Mouse (Mus musculus): ENCODE data around the gene Arx. TPM values are rescaled to one million over a fixed set of nuclear protein-coding genes. Genes with fewer than 3 reads are reported as not detected.

The Arx gene
- total RNA-seq (2021) = under 1 TPM; 0.21 to 0.24 TPM
- long read RNA-seq, experiment 1, partial matches to known transcripts = 1 of 1 reads
- long read RNA-seq, experiment 1, other reads (novel, unspliced or antisense) = 0 of 1 reads
- long read RNA-seq, experiment 2, partial matches to known transcripts = 0 of 1 reads
- long read RNA-seq, experiment 2, other reads (novel, unspliced or antisense) = 0 of 1 reads

DNA sequence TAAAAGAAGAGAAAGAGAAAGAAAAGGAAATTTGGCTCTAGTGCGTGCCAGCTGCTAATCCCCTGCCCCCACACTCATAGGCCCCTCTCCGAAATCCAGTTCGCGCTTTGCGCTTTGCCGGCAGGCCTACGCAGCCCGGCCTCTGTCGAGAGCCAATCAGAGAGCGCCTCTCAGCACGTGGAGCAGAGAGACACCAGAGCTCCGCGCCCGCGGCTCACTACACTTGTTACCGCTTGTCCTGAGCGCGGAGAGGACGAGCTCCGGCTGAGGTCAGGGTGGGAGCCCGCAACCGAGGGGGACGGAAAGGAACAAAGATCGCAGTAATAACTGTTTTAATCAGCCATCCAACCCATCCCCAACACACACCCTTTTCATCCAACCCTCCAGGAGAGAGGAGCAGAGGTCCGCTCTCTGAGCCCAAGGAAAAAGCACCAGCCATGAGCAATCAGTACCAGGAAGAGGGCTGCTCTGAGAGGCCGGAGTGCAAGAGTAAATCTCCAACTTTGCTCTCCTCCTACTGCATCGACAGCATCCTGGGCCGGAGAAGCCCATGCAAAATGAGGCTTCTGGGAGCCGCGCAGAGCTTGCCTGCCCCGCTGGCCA, at the start of gene Arx:
Gene Arx, plus strand, starts transcription at position 155 of the 603 bp plus-strand sequence.
- peak; percentile 65 for DNase-seq

DNA sequence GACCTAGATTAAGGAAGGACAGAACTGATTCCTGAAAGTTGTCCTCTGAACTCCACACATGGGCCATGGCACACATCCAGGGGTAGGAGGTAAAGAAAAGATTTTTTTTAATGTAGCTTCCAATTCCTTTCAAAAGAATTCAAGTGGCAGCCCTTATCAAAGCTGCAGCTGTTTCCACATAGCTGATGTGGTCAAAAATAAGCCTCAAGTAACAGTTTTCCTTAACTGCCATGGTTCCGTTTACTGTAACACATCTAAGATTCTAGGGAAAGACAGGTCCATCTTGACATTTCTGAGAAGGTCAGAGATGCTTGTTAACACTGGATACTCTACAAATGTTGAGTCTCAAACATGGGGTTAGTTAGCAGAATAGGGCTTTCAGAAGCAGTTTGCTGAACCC, 34.9 kb upstream of the Arx start:
- DNase-seq = no peak

DNA sequence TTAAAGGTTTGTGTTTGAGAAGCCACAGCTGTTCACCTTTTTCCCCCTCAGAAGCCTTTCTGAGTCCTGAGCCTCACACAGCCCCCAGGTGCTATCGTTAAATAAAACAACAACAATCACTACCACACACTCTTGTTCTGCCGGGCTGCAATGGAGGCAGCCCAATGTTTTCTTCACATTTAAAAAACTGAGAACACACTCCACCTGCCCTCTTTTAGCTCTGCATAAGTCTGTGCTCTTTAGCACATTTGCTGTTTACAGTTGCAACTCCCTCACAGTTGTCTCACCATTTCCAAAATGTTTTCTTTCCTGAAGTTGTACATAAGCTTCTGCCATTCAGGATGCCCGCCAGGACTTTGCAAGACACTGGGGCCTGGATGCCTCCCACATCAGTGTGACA, 10.6 kb upstream of the Arx start:
- DNase-seq = no peak

DNA sequence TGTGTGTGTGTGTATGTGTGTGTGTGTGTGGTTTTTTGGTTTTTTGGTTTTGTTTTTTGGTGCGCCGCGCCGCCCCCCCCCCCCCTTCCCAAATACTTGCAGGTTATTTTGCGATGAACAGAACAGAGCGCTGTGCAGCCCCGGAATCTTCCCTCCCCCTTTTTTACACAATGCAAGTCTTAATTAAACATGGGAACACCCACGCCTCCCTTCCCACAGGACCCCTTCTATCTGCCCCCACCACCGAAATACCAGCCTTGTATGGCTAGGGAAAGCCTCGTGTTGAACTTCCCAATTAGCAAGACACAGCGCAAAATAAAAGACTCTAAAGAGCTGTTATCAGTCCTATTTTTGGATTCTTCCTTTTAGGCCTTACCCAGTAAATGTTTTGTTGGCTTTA, 6.3 kb upstream of the Arx start:
- DNase-seq = no peak

DNA sequence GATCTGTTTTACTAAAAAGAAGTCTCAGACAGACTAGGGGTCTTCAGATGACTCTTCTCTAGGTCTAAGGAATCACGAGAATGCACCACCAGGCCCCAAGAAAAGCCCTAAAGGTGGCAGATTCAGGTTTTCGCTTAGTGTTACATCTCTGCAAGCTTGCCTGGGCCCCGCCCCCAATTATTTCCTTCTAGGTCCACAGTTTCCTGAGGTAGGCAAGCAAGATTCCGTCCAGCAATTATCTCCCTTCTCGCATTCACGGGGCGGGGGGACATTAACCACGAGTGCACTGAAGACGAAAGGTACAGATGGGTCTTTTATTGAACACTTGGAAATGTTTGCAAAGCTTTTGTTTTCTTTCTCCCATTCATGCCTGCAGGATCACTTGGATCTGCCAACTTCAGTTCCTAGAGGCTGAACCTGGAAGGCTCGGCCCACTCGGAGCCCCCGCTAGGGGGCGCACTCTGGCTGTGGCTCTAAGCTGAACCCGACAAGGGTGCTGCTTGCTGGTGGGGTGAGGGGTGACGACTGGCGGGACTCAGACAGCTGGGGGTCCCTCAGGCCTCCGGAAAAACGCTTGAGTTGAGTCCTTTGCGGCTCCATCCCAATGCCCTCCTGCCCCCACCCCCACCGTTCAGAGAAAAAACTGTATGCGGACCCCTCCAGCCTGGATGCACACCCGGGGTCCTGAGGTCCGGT, 5.1 kb upstream of the Arx start:
- DNase-seq = peak; percentile 78

DNA sequence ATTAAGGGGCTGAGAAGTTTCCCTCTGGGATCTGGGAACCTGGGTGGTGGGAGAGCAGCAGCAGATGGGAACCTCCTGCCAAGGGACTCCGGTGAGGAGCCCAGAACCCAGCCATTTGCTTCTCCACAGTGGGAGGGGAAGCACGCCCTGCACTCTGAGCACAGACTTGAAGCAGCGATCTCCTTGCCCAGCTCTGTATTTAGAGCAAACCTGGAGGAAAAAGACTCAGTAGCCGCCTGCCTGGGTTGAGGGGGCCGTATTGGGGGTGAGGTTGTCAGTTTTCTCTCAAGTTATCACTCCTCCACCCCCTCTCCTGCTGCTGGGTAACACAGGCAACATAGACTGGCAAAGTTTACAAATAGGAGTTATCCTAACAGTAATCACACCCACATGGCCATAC, 4.5 kb upstream of the Arx start:
- DNase-seq = no peak

DNA sequence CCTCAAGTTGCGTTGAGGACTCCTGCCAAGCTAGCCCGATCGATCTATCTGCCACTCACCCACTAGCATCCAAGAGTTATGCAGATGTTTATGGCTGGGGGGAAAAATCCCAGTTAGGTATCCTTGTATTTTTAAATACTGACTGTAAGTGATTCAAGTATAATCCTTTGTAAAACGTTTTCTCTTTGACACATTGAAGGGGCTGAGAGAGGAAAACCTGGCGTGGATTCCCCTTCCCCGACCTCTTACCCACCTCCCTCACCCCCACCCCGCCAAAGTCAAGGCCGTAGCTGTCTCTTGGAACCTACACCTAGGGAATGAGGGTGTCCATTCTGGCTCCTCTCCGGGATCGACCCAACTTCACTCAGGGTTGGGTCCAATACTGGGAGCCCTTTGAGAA, 1.2 kb upstream of the Arx start:
- no peak for DNase-seq

DNA sequence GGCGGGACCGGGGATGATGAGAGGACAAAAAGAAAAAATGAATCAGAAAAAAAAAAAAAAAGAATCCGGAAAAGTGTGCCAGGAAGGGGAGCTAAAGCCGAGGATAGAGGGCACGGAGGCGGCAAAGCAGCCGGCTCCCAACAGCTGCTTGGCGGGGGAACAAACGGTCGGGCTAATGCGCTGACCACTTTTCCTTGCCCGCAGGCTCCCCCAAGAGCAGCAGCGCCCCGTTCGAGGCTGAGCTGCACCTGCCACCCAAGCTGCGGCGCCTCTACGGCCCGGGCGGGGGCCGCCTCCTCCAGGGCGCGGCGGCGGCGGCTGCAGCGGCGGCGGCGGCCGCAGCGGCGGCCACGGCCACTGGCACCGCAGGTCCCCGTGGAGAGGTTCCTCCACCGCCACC, 2.1 kb downstream of the Arx start:
- DNase-seq = no peak

DNA sequence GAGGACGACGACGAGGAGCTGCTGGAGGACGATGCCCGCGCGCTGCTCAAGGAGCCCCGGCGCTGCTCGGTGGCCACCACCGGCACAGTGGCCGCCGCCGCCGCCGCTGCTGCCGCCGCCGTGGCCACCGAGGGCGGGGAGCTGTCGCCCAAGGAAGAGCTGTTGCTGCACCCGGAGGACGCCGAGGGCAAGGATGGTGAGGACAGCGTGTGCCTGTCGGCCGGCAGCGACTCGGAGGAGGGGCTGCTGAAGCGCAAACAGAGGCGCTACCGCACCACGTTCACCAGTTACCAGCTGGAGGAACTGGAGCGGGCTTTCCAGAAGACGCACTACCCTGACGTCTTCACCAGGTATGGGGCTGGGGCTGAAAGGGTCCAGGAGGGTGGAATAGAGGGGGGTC, 2.8 kb downstream of the Arx start:
- no peak for DNase-seq

DNA sequence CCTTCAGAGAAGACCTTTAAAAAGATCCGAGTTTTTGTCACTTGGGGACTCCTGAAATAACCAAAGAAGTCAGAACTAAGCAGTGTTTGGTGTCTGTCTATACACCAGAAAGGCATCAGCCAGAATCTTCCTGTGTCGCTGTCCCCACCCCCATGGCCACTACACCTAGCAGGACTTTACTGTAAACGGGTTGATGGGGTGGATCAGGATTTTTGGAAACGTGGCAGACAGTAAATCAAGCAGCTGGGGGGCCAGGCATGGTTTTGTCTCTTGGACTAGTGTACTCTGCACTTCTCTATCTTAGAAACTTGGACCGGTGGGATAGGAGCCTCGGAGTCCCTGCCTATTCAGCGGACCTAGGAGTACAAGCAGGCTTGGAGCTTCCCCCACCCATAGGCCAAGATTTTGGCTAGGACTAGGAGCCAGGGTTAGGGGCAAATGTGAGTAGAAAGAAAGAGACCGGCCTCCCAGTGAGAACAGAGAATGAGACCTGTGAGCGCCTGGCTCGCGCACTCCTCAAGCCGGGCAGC, 3.7 kb downstream of the Arx start:
- DNase-seq = no peak

DNA sequence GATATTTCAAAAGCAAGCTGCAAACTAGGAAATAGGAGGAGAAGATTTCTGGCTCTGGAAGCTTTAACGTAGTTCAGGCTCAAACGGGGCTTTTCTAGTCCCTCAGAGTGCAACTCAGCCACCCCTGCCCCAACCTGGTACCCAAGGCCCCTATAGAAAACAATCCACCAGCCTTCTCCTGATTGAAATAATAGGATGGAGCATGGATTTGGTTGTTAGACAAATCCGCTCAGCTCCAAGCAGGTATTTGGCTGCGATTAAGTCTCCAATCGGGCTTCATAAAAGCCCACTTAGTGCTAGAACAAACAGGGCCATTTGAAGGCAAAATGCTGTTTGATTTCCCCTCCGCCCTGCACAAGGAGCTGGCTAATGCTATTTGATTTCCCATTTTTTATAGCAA, 5.8 kb downstream of the Arx start:
- DNase-seq = no peak

DNA sequence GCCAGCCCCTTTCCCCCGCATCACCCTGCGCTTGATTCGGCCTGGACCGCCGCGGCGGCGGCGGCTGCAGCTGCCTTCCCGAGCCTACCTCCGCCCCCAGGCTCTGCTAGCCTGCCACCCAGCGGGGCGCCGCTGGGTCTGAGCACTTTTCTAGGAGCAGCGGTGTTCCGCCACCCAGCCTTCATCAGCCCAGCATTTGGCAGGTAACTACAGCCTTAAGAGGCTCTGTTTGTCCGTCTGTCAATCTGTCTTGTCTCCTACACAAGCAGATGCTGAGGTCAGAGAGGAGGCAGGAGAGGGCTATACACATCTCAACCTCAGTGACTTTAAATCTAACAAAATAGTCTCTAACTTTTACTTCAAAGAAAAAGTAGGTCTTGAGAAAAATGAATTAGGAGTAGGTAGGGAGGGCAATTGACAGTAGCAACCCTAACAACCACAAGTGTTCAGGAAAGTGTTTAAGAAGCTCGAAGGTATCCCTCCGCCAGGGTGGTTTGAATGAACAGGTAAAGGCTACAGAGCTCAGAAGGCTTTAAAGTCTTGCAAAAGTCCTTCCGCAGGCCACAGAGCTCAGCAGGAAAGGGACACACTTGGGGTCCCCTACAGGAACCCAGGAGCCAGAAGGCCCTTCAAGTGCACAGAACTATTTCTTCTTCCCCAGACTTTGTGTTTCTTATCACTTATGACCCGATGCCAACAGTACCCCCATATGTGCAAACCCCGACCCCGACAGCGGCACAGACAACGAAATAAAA, 8.7 kb downstream of the Arx start:
- no peak for DNase-seq

DNA sequence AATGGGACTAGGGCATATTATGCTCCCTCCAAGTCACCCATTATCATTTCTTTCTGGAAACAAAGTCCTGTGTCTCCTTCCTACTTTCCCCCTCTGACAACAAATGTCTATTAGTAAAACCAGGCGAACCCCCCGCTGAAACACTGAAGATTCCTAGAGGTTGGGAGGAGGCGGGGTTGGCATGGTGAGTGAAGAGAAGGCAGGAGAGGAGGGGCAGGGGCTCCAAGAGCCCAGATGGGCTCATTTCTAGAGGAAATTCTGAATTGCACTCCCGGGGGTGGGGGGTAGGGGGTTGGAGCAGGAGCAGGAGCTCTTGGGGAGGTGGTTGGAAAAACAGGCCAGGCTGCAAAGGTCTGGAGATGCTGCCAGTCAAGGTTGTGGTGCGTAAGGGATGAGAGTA, 9.6 kb downstream of the Arx start:
- DNase-seq = no peak

DNA sequence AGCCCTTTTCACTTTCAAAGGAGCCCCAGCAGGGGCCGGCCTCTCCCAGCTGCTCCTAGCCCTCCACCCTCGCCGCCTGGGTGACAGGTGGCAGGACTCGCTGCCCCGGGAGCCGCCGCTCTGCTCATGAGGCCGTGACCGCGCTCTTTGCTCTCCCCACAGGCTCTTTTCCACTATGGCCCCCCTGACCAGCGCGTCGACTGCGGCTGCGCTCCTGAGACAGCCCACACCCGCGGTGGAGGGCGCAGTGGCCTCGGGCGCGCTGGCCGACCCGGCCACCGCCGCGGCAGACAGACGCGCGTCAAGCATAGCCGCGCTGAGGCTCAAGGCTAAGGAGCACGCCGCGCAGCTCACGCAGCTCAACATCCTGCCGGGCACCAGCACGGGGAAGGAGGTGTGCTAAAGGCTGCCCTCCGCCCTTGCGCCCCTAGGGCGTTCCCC, 10.8 kb downstream of the Arx start:
- no peak for DNase-seq

DNA sequence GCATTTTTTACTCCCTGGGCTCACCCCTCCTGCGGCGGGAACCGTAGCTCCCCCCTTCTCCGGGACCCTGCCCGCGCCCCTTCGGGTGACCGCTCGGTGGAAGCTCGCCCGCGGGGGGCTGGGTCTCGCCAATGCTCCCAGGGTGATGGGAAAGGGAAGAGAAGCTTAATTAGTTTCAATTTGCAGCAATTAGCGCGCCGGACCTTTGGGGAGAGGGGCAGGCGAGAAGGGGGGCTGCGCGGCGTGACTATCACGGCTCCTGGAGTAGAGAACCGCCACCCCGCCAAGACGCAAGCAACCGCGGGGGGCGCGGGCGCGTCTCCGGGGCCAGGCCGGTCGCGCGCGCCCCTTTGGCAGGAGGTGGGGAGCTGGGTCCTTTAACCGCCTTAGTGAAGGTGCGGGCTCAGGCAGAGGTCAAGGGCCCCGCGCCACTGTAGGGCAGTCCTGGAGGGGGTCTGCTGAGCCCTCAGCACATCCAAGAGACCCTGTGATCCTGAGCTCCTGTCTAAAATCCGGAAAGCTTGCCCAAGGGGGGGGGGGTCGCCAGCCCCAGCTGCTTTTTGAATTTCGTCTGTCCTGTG, 12.9 kb downstream of the Arx start:
- DNase-seq = no peak

DNA sequence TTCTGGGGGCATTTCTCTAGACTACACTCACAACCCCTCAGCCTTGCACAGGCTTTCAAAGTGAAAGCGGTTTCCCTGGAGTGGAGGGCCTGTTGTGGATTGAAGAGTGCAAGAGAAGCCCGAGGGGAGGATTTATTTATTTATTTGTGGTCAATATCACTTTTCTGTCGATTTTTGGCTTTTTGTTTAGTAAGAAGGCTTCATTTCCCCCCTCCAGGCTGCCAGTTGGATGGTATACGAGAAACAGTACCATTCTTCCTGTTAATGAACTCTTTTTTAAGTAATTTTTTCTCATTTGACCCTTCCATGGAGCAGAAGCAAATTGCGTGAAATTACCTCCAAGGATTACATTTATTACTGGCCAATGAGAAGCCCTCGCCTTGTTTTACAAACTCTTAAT, 13.5 kb downstream of the Arx start:
- DNase-seq = no peak

DNA sequence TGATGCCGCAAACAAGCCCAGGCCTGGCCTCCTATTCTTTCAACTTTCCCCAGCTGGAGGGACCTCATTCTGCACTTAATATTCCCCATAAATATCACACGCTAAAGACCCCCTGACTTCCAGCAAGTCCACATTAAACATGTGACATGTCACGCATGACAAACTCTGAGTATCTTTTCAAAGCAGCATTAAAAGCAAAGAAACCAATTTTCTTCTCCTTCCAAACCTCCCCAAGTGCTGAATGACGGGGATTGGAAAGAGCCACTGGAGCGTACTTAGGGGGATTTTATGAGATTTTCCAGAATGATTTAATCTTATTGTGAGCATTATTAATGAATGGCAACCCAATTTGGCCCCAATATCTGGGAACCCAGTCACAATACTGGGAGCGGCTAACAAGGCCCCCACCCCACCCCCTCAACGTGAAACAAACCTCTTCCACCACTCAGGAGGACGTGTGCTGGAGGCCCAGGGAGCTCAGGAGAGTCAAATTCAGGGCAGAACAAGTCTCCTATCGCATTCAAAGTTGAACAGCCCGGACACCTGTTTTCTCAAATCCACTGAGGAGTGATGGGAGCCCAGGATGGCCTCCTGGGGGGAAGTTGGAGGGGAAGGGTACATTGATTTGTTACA, 14.1 kb downstream of the Arx start:
- DNase-seq = no peak

DNA sequence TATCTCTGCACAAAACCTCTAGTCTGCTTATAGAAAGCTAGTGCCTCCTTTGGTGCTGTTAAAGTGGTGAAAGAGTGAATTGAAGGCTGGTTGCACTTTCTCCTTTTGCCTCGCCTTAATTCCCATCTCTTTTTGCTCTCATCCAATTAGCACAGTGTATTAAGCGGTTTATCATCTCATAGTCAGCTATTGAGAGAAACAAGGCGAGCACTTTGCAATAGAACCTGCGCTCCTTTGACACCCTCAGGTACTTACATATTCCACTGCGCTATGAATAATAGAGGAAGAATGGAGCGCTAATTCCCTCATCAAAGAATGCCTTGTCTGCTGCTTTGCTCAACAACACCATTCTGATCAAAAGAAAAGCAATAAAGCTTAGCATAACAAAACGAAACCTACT, 15.6 kb downstream of the Arx start:
- no peak for DNase-seq

DNA sequence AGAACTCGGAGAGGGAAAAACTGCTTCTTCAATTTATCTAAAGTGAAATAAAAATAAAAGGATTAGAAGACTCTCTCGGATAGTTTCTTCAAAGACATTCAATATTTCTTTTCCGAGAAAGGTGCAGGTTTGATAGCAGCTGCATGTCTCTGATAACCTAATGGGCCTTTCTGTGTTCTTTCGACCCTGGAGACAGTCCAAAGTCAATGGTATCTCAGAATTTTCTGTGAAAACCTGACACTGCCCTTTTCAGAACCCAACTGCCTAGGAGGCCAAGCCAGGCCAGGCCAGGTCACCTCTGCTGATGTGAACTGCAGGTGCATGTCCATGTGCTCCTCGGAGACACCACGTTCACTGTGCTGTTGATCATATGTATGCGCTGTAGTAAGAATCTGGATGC, 19.5 kb downstream of the Arx start:
- DNase-seq = no peak

DNA sequence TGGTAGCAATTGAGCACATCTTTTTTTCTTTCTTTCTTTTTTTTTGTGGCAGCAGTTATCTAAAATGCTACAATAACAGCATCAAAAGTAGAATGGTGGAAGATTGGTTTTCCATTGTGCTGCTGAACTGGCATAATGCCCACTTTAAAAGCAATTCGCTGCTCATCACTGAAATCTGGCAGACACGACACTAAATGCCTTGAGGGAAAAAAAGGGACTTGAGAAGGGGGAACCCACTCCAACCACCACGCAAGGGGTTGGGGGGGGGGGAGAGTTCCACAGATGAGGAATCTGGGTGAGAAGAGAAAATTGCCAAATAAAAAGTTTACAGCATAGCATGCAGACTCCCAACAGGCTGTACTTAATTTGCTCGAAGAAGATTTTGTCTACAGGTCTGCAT, 31.3 kb downstream of the Arx start:
- DNase-seq = no peak

DNA sequence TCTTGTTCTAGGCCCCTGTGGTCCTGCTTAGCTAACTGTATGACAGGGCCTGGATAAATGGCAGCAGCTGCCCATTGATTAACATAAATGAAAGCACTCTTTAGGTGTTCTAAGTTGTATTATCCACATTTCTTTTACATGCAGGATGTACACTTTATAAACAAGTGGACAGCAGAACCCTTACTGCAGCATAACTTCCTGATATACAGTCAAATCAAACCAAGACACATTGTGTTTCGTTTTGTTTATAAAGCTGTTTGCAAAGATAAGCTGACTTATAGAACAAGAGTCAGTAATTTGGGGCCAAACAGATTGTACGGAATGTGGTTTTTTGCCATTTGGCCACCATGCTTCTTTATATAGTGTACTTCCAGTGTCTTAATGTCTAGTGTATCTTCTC, 33.7 kb downstream of the Arx start:
- no peak for DNase-seq

DNA sequence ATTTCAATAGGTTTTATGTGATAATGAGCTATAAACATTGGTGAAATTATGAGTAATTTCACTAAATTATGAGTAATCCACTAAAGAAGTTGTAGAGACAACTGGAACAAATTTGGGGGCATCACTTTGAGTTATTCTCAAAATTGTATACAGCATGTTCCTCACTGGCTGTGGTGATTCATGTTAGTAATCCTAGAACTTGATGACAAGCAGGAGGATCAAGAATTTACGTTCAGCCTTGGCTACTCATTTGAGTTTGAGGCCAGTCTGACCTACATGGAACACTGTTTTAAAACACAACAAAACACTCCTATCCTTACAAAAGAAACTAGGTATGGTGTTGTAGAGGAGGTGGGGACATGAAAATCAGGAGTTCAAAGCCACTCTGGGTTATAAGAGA, 35.1 kb downstream of the Arx start:
- DNase-seq = no peak
